ENCODE assay signal across 23 mouse cellular contexts in genomic region chr9:41061446-41061845, GRCm38 (mm10). TPM values are rescaled to one million over a fixed set of nuclear protein-coding genes. Genes with fewer than 3 reads are reported as not detected.
DNase-seq lines count a peak whose midpoint lies in the region; ATAC-seq and TF ChIP-seq lines count a peak whose summit lies in the region.
"Had no signal": no experiment of that assay in that cellular context is flagged by ENCODE, and none has a peak within 500 bp of the region (broad histone marks: within the 10 kb centered on the region; RNA-seq: fewer than 3 reads in every experiment).

No protein-coding gene starts in this region.

- peak; percentile 42 for DNase-seq in embryo, embryonic 10.5 days (ENCODE audit: low spot score)
- DNase-seq in embryo, embryonic 9.5 days (ENCODE audit: extremely low spot score), result no peak
- no peak for DNase-seq in midbrain, embryonic 10.5 days (ENCODE audit: low spot score)
- DNase-seq in midbrain, postnatal 0 days (ENCODE audit: low spot score), result no peak
- DNase-seq in mesoderm, embryonic 11.5 days (ENCODE audit: low read depth, low spot score), result peak; percentile 56
- DNase-seq in cerebellum, adult 8-10 months, result no peak
- DNase-seq in layer of hippocampus, adult 11-12 months (ENCODE audit: low spot score), result no peak
- DNase-seq: adrenal gland, adult 8-10 months; heart, adult 11 months; heart, postnatal 14 days; kidney, adult 2 months; kidney, postnatal 14 days; layer of hippocampus, adult 9-11 months; lung, postnatal 4 days had no signal

- H3K9me3 ChIP-seq in midbrain, embryonic 10.5 days (replicated peaks), result no peaks in the 10 kb centered on the region
- H3K9me3 ChIP-seq in midbrain, postnatal 0 days (ENCODE audit: low read length), result no peaks in the 10 kb centered on the region
- no peaks in the 10 kb centered on the region for H3K9me3 ChIP-seq in hindbrain, embryonic 12.5 days (replicated peaks)
- H3K9me3 ChIP-seq: embryonic facial prominence, embryonic 12.5 days; heart, embryonic 12.5 days; liver, embryonic 12.5 days; lung, embryonic 15.5 days had no signal

- no peak for TF ChIP-seq CTCF in midbrain, postnatal 0 days (IDR thresholded peaks at IDR 0.05)

- WGBS in midbrain, embryonic 10.5 days, result 53% methylated on average over 5 of the region's 5 CpGs
- WGBS in midbrain, postnatal 0 days, result 48% methylated on average over 5 of the region's 5 CpGs
- 38% methylated on average over 5 of the region's 5 CpGs for WGBS in hindbrain, embryonic 12.5 days

- H3K9ac ChIP-seq in midbrain, postnatal 0 days (replicated peaks; ENCODE audit: low read length, poor library complexity, severe bottlenecking), result no peak overlapping the region
- H3K9ac ChIP-seq in hindbrain, embryonic 12.5 days, result no peak overlapping the region
- H3K9ac ChIP-seq: embryonic facial prominence, embryonic 12.5 days; heart, embryonic 12.5 days; liver, embryonic 12.5 days; lung, embryonic 15.5 days had no signal

- no peak overlapping the region for H3K4me3 ChIP-seq in midbrain, embryonic 10.5 days
- no peak overlapping the region for H3K4me3 ChIP-seq in midbrain, postnatal 0 days (ENCODE audit: low read depth, low read length)
- H3K4me3 ChIP-seq in hindbrain, embryonic 12.5 days, result no peak overlapping the region
- H3K4me3 ChIP-seq: embryonic facial prominence, embryonic 12.5 days; erythroblast, embryonic 14.5 days; heart, embryonic 12.5 days; liver, embryonic 12.5 days; lung, embryonic 15.5 days had no signal

- H3K4me2 ChIP-seq in midbrain, postnatal 0 days (ENCODE audit: low read depth, low read length, poor library complexity, severe bottlenecking), result no peak overlapping the region
- H3K4me2 ChIP-seq in hindbrain, embryonic 12.5 days (replicated peaks), result no peak overlapping the region
- H3K4me2 ChIP-seq: embryonic facial prominence, embryonic 12.5 days; heart, embryonic 12.5 days; liver, embryonic 12.5 days; lung, embryonic 15.5 days had no signal

- peak overlapping the region; percentile 65 for H3K27ac ChIP-seq in midbrain, embryonic 10.5 days (replicated peaks)
- no peak overlapping the region for H3K27ac ChIP-seq in midbrain, postnatal 0 days (ENCODE audit: low read depth, low read length)
- peak overlapping the region; percentile 62; the same call in 1 of the 2 replicates for H3K27ac ChIP-seq in hindbrain, embryonic 12.5 days
- H3K27ac ChIP-seq: embryonic facial prominence, embryonic 12.5 days; liver, embryonic 12.5 days; lung, embryonic 15.5 days; stomach, postnatal 0 days had no signal

- H3K4me1 ChIP-seq in midbrain, embryonic 10.5 days, result peaks cover 22% of the 10 kb centered on the region
- H3K4me1 ChIP-seq in midbrain, postnatal 0 days (ENCODE audit: insufficient read depth, low read length), result no peaks in the 10 kb centered on the region
- H3K4me1 ChIP-seq in hindbrain, embryonic 12.5 days, result peaks cover 20% of the 10 kb centered on the region
- H3K4me1 ChIP-seq: lung, embryonic 15.5 days had no signal

- H3K27me3 ChIP-seq in midbrain, embryonic 10.5 days (ENCODE audit: low read depth, poor library complexity, severe bottlenecking), result no peaks in the 10 kb centered on the region
- H3K27me3 ChIP-seq in midbrain, postnatal 0 days (ENCODE audit: insufficient read depth, low read length), result no peaks in the 10 kb centered on the region
- no peaks in the 10 kb centered on the region for H3K27me3 ChIP-seq in hindbrain, embryonic 12.5 days
- H3K27me3 ChIP-seq: embryonic facial prominence, embryonic 12.5 days; heart, embryonic 12.5 days; lung, embryonic 15.5 days had no signal

- ATAC-seq in midbrain, postnatal 0 days (ENCODE audit: low FRiP score), result no peak
- ATAC-seq in hindbrain, embryonic 12.5 days (ENCODE audit: low FRiP score), result peak; percentile 46; the same call in 1 of the 2 replicates
- ATAC-seq: inflammation-experienced regulatory T-cells, adult 6 months; liver, embryonic 12.5 days had no signal

- H3K36me3 ChIP-seq in midbrain, embryonic 10.5 days, result no peaks in the 10 kb centered on the region
- H3K36me3 ChIP-seq in midbrain, postnatal 0 days (ENCODE audit: insufficient read depth, low read length), result no peaks in the 10 kb centered on the region
- H3K36me3 ChIP-seq in hindbrain, embryonic 12.5 days, result no peaks in the 10 kb centered on the region
- H3K36me3 ChIP-seq: embryonic facial prominence, embryonic 12.5 days; heart, embryonic 12.5 days; liver, embryonic 12.5 days; lung, embryonic 15.5 days had no signal

RNA-seq across cellular contexts. Expression of gene Crtam, which starts 57.0 kb away (rescaled TPM):
- not detected in 2 replicates for polyA plus RNA-seq in midbrain, embryonic 10.5 days (2016; fragmentation: Nextera tagmentation; extraction: Ambion mirVana)
- total RNA-seq in midbrain, postnatal 0 days (2014; rRNA removed), result 0.05 TPM in 1 of 2 replicates, not detected in the other
- 0.28 and 0.37 TPM in 2 replicates for polyA plus RNA-seq in midbrain, postnatal 0 days (2015; fragmentation: Nextera tagmentation; extraction: Ambion mirVana)
- 0.18 and 0.30 TPM in 2 replicates for polyA plus RNA-seq in hindbrain, embryonic 12.5 days (2016; fragmentation: Nextera tagmentation; extraction: Ambion mirVana)
- total RNA-seq: gastrocnemius, adult 8-10 months had no signal
- polyA plus RNA-seq: erythroblast, embryonic 14.5 days; lung, embryonic 15.5 days; stomach, postnatal 0 days had no signal

Comparison
In these comparisons a context has a peak if more than half of its experiments do, and no peak if none do; other contexts are left out.
1. DNase-seq: peak in embryo, embryonic 10.5 days (single experiment) and mesoderm, embryonic 11.5 days (single experiment); none in embryo, embryonic 9.5 days (single experiment), midbrain, embryonic 10.5 days (single experiment), midbrain, postnatal 0 days (single experiment), cerebellum, adult 8-10 months (single experiment) and layer of hippocampus, adult 11-12 months (single experiment).